Mouse (Mus musculus): ENCODE measurements around the gene Clasp2.

DNA sequence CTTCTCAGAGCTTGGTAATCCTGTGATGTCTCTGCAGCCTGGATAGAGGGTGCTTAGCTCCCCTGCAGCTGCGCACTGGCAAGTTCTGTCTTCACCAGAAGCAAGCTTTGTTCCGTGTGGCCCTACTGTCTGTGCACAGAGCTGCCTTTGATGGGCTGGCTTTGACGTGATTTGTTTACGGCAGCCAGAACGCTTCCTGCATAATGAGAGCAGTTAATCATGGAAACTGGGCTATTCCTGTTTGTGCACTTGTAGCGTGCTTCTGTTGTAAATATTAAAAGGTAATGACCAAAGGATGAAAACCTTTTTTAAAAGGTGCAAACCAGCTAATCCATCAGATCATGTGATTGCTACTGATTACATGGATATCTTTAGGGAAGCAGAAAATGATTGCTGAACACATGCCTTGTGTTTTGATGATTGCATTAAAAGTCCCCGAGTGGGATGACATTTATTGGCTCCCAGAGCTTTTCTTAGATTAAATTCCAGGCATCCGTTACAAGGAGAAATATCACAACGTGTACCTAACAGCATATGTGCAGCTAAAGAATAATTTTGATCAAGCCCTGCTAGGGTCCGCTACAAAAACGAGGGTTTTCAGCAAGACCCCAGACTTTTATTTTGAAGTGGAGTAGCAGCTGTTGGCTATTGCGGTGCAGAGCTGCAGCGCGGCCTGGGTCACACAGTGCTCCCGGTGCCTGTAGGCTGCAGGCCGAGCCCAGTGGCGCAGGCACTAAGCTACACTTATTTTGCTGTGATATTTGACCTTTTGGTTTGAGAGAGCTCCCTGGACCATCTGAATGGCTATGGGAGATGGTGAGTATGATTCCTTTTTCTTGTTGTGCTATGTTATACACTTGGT is 51.6 kb downstream of the Clasp2 start:
- TF ChIP-seq CTCF (IDR thresholded peaks at IDR 0.05; ENCODE audit: low read depth, low read length) (no peak), POLR2A (IDR thresholded peaks at IDR 0.05; ENCODE audit: borderline replicate concordance, low read depth, low read length) (no peak)

Measured in bone marrow macrophage, adult 2 months (primary cell).